Mouse (Mus musculus) cerebellum, postnatal 10 days (tissue): ENCODE measurements at regions not wholly inside any gene's neighbourhood (a gene's known extent, or its start where the extent isn't known, plus 50 kb on each side); places are given as distances from the start of the nearest gene placed in this dataset.
"Not testable (repeated sequence)": the region's sequence is repeated elsewhere in the genome, so short reads cannot be mapped to it uniquely, and the experiment has no call there.

Experiments
- DNase-seq, 2 experiments: peaks; one replicate each; pipeline ENCODE4 v3.0.0; 2021; ENCODE audit warnings: mixed read lengths in 2 of 2

- no peak for DNase-seq
These were observed 50.7 kb upstream of the Jade1 start for GRCm38 (mm10) chr3:41504867-41505266.

- no peak for DNase-seq
These were observed 53.4 kb upstream of the Jade1 start for GRCm38 (mm10) chr3:41502161-41502560.

GRCm38 (mm10) chr3:41501639-41502038, 53.9 kb upstream of the Jade1 start:
- not testable (repeated sequence) for DNase-seq

GRCm38 (mm10) chr3:41501124-41501523, 54.4 kb upstream of the Jade1 start:
- DNase-seq: no peak

- no peak for DNase-seq
These were observed 55.9 kb upstream of the Jade1 start for GRCm38 (mm10) chr3:41499680-41500079.

GRCm38 (mm10) chr3:41498791-41499190, 56.7 kb upstream of the Jade1 start:
- DNase-seq: no peak

- no peak for DNase-seq
These were observed 57.8 kb upstream of the Jade1 start for GRCm38 (mm10) chr3:41497771-41498170.

- no peak for DNase-seq
These were observed 58.4 kb upstream of the Jade1 start for GRCm38 (mm10) chr3:41496931-41497710.

GRCm38 (mm10) chr3:41495893-41496292, 59.6 kb upstream of the Jade1 start:
- DNase-seq: no peak

GRCm38 (mm10) chr3:41495097-41495496, 60.4 kb upstream of the Jade1 start:
- DNase-seq: no peak

- DNase-seq: no peak
These were observed 62.1 kb upstream of the Jade1 start for GRCm38 (mm10) chr3:41493472-41493871.

GRCm38 (mm10) chr3:41492727-41493392, 62.7 kb upstream of the Jade1 start:
- no peak for DNase-seq

GRCm38 (mm10) chr3:41492031-41492726, 63.4 kb upstream of the Jade1 start:
- DNase-seq: peak; percentile 36 to 45

GRCm38 (mm10) chr3:41491185-41491584, 64.3 kb upstream of the Jade1 start:
- no peak for DNase-seq

GRCm38 (mm10) chr3:41489998-41490397, 65.5 kb upstream of the Jade1 start:
- no peak for DNase-seq

- no peak for DNase-seq
These were observed 66.0 kb upstream of the Jade1 start for GRCm38 (mm10) chr3:41489571-41489970.

- DNase-seq: no peak
These were observed 67.2 kb upstream of the Jade1 start for GRCm38 (mm10) chr3:41488229-41488774.

GRCm38 (mm10) chr3:41484920-41485319, 70.6 kb upstream of the Jade1 start:
- no peak for DNase-seq

GRCm38 (mm10) chr3:41483582-41483981, 71.9 kb upstream of the Jade1 start:
- DNase-seq: no peak

GRCm38 (mm10) chr3:41482881-41483494, 72.5 kb upstream of the Jade1 start:
- no peak for DNase-seq

- no peak for DNase-seq
These were observed 75.3 kb upstream of the Jade1 start for GRCm38 (mm10) chr3:41480186-41480585.

- no peak for DNase-seq
These were observed 76.6 kb upstream of the Jade1 start for GRCm38 (mm10) chr3:41478971-41479370.

- no peak for DNase-seq
These were observed 79.0 kb upstream of the Jade1 start for GRCm38 (mm10) chr3:41476516-41476915.
